7 mouse cellular contexts compared by ENCODE assay signal in the genomic region with DNA sequence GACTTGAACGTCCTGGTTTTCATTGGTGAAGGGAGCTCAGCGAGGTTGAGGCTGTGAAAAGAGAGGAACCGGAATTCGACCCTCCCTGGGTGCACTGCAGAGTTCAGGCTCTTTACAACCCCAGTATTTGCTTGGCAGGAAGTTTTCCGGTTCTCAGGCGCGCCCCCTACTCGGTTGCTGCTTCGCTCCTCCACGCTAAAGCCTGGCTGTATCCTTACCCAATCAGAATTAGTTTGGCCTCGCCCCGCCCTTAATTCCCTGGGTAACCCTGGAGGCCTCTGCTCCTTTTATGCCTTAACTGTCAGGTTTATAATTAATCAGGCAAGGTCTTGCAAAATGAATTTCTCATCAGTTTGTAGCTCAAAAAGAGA. TPM values are rescaled to one million over a fixed set of nuclear protein-coding genes. Genes with fewer than 3 reads are reported as not detected.
DNase-seq lines count a peak whose midpoint lies in the region; ATAC-seq and TF ChIP-seq lines count a peak whose summit lies in the region.

No protein-coding gene starts in this region.

- no peaks in the 10 kb centered on the region for H3K4me1 ChIP-seq in intestine, embryonic 14.5 days (replicated peaks; ENCODE audit: control insufficient read depth, insufficient read depth, low read length)
- H3K4me1 ChIP-seq in limb, embryonic 15.5 days: peaks cover 13% of the 10 kb centered on the region
- H3K4me1 ChIP-seq in midbrain, postnatal 0 days (ENCODE audit: insufficient read depth, low read length): no peaks in the 10 kb centered on the region

- peak overlapping the region; percentile 64 for H3K9ac ChIP-seq in intestine, embryonic 14.5 days (ENCODE audit: low read length)
- H3K9ac ChIP-seq in limb, embryonic 15.5 days: no peak overlapping the region
- H3K9ac ChIP-seq in midbrain, postnatal 0 days (replicated peaks; ENCODE audit: low read length, poor library complexity, severe bottlenecking): no peak overlapping the region

- peak overlapping the region; percentile 78 for H3K27ac ChIP-seq in intestine, embryonic 14.5 days (ENCODE audit: low read depth)
- peak overlapping the region; percentile 33; the same call in 1 of the 2 replicates for H3K27ac ChIP-seq in limb, embryonic 15.5 days
- no peak overlapping the region for H3K27ac ChIP-seq in midbrain, postnatal 0 days (ENCODE audit: low read depth, low read length)

- peak overlapping the region; percentile 67 for H3K4me3 ChIP-seq in intestine, embryonic 14.5 days (ENCODE audit: low read depth, low read length)
- peak overlapping the region; percentile 65 for H3K4me3 ChIP-seq in limb, embryonic 15.5 days
- H3K4me3 ChIP-seq in midbrain, postnatal 0 days (ENCODE audit: low read depth, low read length): peak overlapping the region; percentile 54

- DNase-seq in adrenal gland, adult 18-20 months (ENCODE audit: low spot score in 2 of 2): peak; percentile 50 to 51
- DNase-seq in embryo, embryonic 10.5 days (ENCODE audit: low spot score): peak; percentile 92
- peak; percentile 27 to 34 for DNase-seq in gastrocnemius, postnatal 36 days
- peak; percentile 88 for DNase-seq in intestine, embryonic 14.5 days (ENCODE audit: low spot score)
- DNase-seq in midbrain, postnatal 0 days (ENCODE audit: low spot score): peak; percentile 74
- peak; percentile 71 for DNase-seq in testis, postnatal 10 days (ENCODE audit: low spot score)

- intact Hi-C loops in gastrocnemius, postnatal 36 days (cut with DNase I): no loop called here

- peak; percentile 82 for ATAC-seq in intestine, embryonic 14.5 days (replicated peaks; ENCODE audit: low FRiP score, low TSS enrichment, low read depth)
- no peak for ATAC-seq in limb, embryonic 15.5 days (ENCODE audit: insufficient number of reproducible peaks, low FRiP score, low TSS enrichment, low read depth)
- no peak for ATAC-seq in midbrain, postnatal 0 days (ENCODE audit: low FRiP score)

- no peaks in the 10 kb centered on the region for H3K9me3 ChIP-seq in intestine, embryonic 14.5 days (ENCODE audit: control insufficient read depth, low read length)
- H3K9me3 ChIP-seq in limb, embryonic 15.5 days: no peaks in the 10 kb centered on the region
- no peaks in the 10 kb centered on the region for H3K9me3 ChIP-seq in midbrain, postnatal 0 days (ENCODE audit: low read length)

- under 1% methylated on average over 12 of the region's 12 CpGs for WGBS in intestine, embryonic 14.5 days
- WGBS in limb, embryonic 15.5 days: under 1% methylated on average over 12 of the region's 12 CpGs
- 0% methylated on average over 12 of the region's 12 CpGs for WGBS in midbrain, postnatal 0 days

- no peaks in the 10 kb centered on the region for H3K36me3 ChIP-seq in intestine, embryonic 14.5 days (ENCODE audit: control insufficient read depth, insufficient read depth, low read length)
- H3K36me3 ChIP-seq in limb, embryonic 15.5 days: no peaks in the 10 kb centered on the region
- no peaks in the 10 kb centered on the region for H3K36me3 ChIP-seq in midbrain, postnatal 0 days (ENCODE audit: insufficient read depth, low read length)

- H3K4me2 ChIP-seq in intestine, embryonic 14.5 days (ENCODE audit: low read length): peak overlapping the region; percentile 99
- H3K4me2 ChIP-seq in limb, embryonic 15.5 days: peak overlapping the region; percentile 100
- H3K4me2 ChIP-seq in midbrain, postnatal 0 days (ENCODE audit: low read depth, low read length, poor library complexity, severe bottlenecking): peak overlapping the region; percentile 100

- TF ChIP-seq CTCF in midbrain, postnatal 0 days (IDR thresholded peaks at IDR 0.05): peak; percentile 61

- H3K27me3 ChIP-seq in intestine, embryonic 14.5 days (replicated peaks; ENCODE audit: control insufficient read depth, insufficient read depth, low read length): peaks cover 16% of the 10 kb centered on the region; the same call in 1 of the 2 replicates
- H3K27me3 ChIP-seq in limb, embryonic 15.5 days: peaks cover 28% of the 10 kb centered on the region
- H3K27me3 ChIP-seq in midbrain, postnatal 0 days (ENCODE audit: insufficient read depth, low read length): peaks cover 12% of the 10 kb centered on the region; the same call in 1 of the 2 replicates

RNA-seq across cellular contexts. Expression of a gene that starts 0.8 kb away (rescaled TPM):
- total RNA-seq in adrenal gland, adult 18-20 months (2021): 1 to 10 TPM in 1 of 2 experiments, under 1 TPM in 1; 0.56 to 1.2 TPM
- total RNA-seq in gastrocnemius, postnatal 36 days (2021): under 1 TPM; 0.64 to 0.74 TPM
- 5.4 and 5.8 TPM in 2 replicates for polyA plus RNA-seq in intestine, embryonic 14.5 days (2014; fragmentation: Nextera tagmentation; extraction: Ambion mirVana)
- 0.96 and 1.1 TPM in 2 replicates for polyA plus RNA-seq in limb, embryonic 15.5 days (2015; fragmentation: Nextera tagmentation; extraction: Ambion mirVana)
- 1.8 and 2.6 TPM in 2 replicates for total RNA-seq in midbrain, postnatal 0 days (2014; rRNA removed)
- 0.59 and 0.67 TPM in 2 replicates for polyA plus RNA-seq in midbrain, postnatal 0 days (2015; fragmentation: Nextera tagmentation; extraction: Ambion mirVana)

RNA-seq across cellular contexts. Expression of a gene that starts 42.7 kb away (rescaled TPM):
- not detected for total RNA-seq in adrenal gland, adult 18-20 months (2021)
- total RNA-seq in gastrocnemius, postnatal 36 days (2021): 1 to 10 TPM; 3.7 to 6.3 TPM
- polyA plus RNA-seq in intestine, embryonic 14.5 days (2014; fragmentation: Nextera tagmentation; extraction: Ambion mirVana): 0.86 and 1.0 TPM in 2 replicates
- polyA plus RNA-seq in limb, embryonic 15.5 days (2015; fragmentation: Nextera tagmentation; extraction: Ambion mirVana): 0.74 and 1.8 TPM in 2 replicates
- total RNA-seq in midbrain, postnatal 0 days (2014; rRNA removed): 3.8 TPM in 2 replicates
- 2.7 and 3.2 TPM in 2 replicates for polyA plus RNA-seq in midbrain, postnatal 0 days (2015; fragmentation: Nextera tagmentation; extraction: Ambion mirVana)

RNA-seq across cellular contexts. Expression of a gene that starts 43.3 kb away (rescaled TPM):
- total RNA-seq in adrenal gland, adult 18-20 months (2021): 10 to 100 TPM; 30.5 to 35.4 TPM
- total RNA-seq in gastrocnemius, postnatal 36 days (2021): 10 to 100 TPM; 23.3 to 29.4 TPM
- polyA plus RNA-seq in intestine, embryonic 14.5 days (2014; fragmentation: Nextera tagmentation; extraction: Ambion mirVana): 51.3 and 54.5 TPM in 2 replicates
- polyA plus RNA-seq in limb, embryonic 15.5 days (2015; fragmentation: Nextera tagmentation; extraction: Ambion mirVana): 58.0 and 64.4 TPM in 2 replicates
- 13.2 and 22.4 TPM in 2 replicates for total RNA-seq in midbrain, postnatal 0 days (2014; rRNA removed)
- 59.0 and 63.6 TPM in 2 replicates for polyA plus RNA-seq in midbrain, postnatal 0 days (2015; fragmentation: Nextera tagmentation; extraction: Ambion mirVana)

Comparison
In these comparisons a context has a peak if more than half of its experiments do, and no peak if none do; other contexts are left out.
1. DNase-seq: peak in every context shown above with its lines; median percentile 92 in embryo, embryonic 10.5 days; 88 in intestine, embryonic 14.5 days; 74 in midbrain, postnatal 0 days; 71 in testis, postnatal 10 days; 50 in adrenal gland, adult 18-20 months; 30 in gastrocnemius, postnatal 36 days.